Mouse (Mus musculus) testis, postnatal 10 days (tissue): ENCODE data around the gene Tbc1d23.

Experiments
- DNase-seq: peaks from one replicate; pipeline ENCODE4 v3.0.0; 2021; ENCODE audit warnings: low spot score

Gene Tbc1d23

DNA sequence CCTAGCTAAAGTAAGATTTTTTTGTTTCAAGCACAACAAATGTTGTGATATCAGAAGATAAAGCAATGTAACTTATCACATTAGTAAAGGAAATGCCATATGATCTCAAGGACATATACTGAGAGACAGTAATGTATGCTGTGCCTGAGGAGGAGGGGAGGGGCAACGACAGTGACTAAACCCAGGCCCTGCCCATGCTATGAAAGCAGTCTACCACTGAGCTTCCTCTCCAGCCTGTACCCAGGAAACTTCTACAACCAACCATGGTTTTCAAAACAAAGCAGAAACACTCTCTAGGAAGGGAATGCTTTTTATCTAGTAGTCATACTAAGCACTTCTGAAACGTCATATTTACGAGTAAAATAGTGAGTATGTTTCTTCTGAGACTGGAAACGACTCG is 68.5 kb downstream of the Tbc1d23 start:
- no peak for DNase-seq

DNA sequence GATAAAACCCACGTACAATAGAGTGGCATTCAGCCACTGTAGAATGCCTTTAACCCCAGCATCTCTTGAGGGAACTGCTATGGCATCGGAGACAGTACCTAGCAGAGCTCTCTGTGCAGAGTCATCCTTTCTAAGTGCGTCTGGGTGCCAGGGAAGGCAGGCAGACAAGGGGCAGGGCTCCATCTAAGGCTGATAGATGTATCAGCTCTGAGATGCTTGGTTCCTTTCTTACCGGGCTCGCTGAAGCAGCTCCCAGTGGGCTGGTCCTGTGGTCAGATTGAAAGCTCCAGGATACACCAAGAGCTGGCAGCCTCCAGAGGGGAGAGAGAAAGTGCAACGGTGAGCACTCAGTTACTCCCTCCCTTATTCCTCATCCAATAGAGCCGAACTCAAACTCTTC is 71.5 kb downstream of the Tbc1d23 start:
- DNase-seq, result no peak

DNA sequence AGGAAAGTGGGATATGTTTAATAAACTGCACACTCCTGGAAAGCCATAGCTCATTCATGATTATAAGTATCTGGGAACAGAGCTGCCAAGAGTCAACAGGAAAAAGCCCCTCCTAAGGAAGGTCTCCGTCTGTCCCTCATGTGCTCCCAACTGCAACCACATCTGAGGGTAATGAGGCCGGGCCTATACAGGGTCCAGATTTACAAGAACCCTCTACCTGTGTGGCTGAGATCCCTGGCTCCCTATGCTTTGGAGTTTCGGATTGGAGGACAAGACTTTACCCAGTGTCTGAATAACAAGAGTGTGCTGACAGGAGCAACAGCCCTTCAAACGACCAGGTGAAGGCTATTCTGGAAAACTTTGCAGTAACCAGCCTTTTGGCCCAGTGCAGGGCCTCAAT is 73.6 kb downstream of the Tbc1d23 start:
- no peak for DNase-seq

DNA sequence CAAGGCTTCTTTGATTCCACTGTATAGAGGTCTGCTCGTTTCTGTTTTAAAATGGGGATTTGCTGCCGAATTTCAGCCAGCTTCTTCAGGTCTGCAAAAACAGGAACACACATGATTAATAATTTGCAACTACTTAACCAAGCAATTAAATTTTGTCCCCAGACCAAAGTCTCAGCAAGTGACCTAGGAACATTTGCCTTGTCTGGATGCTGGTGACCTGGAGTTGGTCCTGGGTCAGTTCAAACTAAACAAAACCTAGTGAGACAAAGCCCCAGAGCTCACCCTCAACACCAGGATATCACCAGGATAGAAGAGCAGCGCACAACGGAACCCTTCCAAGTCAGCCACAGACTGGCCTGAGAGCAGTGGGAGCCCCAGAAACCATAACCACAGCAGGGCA is 74.2 kb downstream of the Tbc1d23 start:
- DNase-seq, result no peak

DNA sequence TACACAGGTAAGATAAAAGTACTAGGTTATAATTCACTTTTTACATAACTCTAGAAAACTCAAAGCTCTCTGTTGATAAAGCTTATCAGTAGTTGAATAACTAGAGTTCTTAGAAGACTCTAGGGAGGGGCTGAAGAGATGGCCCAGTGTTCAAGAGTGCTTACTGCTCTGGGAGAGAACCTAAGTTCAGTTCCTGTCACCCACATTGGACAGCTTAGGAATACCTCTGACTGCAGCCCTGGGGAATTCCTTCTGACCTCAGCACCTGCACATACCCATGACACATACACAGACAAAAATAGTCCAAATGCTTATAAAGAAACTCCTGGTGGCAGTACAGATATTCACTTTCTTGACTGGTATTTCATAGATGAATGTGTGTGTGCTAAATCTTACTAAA is 75.4 kb downstream of the Tbc1d23 start:
- DNase-seq, result no peak

DNA sequence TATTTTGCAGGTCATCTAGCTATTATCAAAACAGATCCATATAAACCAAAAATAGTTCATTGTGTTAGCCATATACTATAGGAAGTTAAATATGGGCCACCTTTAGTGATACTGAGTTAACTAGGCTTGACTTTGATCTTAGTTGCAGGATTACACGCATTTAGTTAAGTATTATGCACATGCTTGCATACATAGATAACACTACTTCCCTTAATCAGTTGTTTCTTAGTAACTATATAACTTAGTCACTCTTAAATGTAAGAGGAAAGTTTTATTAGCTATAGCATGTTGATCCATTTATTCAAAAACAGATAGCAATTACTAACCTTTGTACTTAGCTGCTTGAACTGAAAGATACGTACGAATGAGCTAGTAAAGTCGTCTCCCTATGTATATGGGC is 79.9 kb downstream of the Tbc1d23 start:
- DNase-seq, result no peak

DNA sequence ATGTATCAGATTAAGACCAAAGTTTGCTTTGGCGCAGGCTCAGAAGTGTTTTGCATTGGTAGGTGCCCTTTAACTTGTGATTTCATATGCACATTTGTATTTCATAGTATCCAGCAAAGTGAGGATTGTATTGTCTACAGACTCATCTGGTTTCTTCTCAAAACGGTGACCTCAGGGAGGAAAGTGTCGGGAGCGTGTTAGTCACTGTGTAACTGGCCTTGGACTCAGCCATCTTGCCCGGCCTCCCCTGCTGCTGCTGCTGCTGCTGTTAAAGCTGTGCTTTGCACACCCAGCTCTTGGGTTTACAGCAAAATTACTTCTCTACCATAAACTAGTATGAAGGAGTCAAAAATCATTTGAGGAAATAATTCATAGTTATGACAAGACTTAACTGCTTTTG is 86.6 kb downstream of the Tbc1d23 start:
- no peak for DNase-seq

DNA sequence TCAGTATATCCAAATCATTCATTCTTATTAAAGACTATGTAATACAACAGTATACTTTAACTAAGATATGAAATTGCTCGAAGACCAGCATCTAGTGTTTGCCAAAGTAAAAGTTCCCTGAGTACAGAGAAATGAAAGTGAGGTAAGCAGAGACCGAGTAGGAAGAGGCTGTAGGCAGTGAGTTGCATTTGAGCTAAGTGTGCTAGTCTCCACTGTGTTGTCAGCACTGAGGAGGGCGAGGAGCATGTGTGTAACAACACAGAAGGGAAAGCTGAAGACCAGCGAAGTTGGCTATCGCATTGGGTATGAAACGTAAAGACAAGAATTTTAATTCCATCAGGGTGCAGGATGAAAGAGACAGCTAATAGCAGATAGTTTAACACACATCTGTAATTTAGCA is 97.7 kb downstream of the Tbc1d23 start:
- DNase-seq, result no peak

DNA sequence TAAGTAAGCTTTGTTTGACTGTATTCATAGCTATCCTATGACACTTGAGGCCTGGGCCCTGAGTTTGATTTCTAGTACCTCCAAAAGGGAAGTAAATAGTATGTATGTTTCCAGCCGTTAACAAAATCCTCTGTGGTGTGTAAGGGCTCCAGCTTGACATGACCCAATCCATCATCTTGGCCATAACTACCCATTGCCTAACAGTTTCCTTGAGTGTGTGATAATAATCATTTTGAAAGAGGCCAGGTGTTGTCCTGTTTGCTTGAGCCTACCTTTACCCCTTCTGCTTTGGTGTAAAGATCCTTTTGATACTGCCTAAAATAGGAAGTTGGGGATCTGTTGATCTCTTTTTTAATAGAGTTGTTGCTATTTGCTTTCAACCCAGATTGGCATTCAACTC is 99.0 kb downstream of the Tbc1d23 start:
- DNase-seq, result no peak

DNA sequence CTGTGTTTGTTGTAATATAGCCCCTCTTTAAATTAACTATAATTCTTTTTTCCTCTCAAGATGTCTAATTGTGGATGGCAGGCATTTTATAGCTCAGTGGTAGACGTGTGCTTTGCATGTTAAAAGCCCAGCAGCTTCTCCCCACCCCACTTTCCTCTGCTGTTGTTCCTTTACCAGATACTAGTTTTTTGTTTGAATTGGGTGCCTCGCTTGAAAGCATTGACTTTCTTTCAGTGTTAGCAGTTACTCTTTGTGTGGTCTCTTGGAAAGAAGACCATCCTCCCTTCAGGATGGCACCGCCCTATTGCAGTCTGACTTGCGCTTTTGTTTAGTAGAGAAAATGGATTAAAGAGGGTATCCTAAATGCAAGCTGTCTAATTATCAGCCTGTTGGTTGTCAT is 99.8 kb downstream of the Tbc1d23 start:
- no peak for DNase-seq

DNA sequence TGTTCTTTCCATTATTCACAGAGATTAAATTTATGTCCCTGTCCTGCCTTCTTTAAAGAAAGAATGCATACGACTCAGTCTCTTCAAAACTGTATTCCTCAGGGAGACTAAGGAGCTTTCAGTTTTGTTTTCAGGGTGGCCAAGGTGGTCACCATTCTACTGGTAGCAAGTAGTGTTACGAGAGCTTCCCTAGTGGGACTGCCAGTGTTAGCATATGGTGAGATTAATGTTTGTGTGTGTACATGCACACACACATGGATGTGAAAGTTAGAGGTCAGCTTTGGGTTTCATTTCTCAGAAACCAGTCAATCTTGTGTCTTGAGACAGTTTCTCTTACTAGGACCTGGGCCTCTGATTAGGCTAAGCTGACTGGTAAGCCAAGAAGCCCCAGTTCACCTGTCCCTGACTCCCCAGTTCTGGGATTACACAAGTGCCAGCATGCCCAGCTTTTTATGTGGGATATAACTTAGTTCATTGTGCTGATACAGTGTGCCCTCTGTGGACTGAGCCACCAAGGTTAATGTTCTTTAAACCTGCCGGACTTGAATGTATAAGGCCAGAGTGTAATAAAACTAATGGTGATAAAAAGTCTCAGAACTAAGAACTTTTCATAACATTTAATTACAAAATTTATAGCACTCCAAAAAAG is 100.4 kb downstream of the Tbc1d23 start:
- DNase-seq, result no peak

DNA sequence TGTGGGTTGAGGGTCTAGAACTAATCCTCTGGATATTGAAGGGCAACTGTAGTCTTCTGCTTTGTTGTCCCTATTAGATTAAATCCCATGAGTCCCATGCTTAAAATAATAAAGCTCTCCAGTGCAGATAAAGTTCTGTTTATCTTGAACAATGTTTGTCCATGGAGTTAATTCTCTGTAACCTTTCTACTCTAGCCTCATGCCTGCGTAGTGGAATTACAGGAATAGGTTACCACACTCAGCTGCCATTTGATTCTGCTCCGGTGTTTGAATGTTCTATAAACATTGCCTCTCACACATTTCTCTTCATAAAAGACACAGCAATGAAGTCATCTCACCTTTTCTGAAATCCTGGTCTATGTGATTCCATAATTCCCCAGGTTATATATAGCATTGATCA is 103.5 kb downstream of the Tbc1d23 start:
- DNase-seq, result no peak

DNA sequence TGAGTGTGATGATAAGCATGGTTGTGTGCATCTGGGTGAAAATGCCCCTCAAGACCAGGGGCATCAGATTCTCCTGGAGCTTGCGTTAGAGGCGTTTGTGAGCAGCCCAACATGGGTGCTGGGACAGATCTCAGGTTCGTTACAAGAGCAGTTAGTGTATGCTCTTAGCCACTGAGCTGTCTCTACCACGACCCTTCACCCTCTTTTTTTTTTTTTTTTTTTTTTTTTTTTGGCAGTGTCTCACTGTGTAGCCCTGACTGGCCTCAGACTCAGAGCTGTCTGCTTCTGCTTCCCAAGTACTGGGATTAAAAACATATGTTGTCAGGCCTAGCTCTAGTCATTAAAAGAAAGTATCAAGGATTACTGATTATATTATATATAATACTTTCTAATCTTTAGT is 105.0 kb downstream of the Tbc1d23 start:
- no peak for DNase-seq

DNA sequence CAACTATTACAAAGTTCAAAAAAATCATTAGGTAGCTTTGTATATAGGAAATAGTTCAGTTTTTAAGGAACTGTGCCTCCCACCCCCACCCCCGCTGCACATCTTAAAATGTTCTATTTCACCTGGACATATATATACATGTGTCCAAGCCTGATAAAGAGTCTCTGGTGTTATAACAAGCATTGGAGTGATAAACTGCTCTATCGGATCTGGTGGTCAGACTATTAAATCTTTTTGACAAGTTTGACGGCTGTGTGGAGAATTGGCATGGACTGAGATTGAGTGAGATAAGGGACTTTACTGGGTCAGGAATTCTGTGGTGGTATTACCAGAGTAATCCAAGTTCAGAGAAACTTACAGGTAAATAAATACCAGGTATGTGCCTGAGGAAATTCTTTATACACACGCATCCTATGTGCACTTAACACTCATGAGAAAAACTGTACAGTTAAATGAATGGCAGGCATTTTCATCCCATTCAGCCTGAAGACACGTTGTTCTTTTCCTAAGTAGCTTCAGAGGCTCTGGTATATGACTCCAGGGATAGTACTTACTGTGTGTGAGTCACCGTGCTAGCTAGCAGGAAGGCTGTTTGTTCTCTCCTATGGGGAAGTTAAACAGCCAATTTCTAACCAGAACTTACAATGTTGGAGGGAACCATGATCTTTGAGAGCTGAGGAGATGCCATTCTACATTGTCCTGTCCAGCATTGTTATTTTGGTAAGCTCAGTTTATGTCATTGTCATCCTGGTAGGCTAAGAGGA is 108.4 kb downstream of the Tbc1d23 start:
- DNase-seq, result no peak

DNA sequence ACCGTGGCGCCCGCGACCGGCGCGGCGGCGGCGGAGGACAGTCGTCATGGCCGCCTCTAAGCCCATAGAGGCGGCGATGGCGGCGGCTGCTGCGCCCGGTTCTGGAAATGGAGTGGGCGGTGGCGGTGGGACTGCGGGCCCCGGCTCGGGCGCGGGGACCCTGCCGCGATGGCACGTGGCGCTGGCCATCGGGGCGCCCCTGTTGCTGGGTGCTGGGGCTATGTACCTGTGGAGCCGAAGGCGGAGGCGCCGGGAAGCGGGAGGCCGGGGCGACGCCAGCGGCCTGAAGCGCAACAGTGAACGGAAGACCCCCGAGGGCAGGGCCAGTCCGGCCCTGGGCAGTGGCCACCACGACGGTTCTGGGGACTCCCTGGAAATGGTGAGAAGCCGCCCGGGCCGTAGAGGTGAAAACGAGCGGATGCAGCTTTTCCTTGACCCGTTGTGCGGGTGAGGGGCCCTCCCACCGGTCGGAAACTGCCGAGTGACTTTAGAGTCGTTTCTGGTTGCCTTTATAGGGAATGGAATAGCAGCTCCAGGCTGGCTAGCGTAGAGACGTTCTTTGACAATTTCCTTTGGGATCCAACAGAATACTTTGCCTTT is 109.4 kb downstream of the Tbc1d23 start:
- peak; percentile 62 for DNase-seq

DNA sequence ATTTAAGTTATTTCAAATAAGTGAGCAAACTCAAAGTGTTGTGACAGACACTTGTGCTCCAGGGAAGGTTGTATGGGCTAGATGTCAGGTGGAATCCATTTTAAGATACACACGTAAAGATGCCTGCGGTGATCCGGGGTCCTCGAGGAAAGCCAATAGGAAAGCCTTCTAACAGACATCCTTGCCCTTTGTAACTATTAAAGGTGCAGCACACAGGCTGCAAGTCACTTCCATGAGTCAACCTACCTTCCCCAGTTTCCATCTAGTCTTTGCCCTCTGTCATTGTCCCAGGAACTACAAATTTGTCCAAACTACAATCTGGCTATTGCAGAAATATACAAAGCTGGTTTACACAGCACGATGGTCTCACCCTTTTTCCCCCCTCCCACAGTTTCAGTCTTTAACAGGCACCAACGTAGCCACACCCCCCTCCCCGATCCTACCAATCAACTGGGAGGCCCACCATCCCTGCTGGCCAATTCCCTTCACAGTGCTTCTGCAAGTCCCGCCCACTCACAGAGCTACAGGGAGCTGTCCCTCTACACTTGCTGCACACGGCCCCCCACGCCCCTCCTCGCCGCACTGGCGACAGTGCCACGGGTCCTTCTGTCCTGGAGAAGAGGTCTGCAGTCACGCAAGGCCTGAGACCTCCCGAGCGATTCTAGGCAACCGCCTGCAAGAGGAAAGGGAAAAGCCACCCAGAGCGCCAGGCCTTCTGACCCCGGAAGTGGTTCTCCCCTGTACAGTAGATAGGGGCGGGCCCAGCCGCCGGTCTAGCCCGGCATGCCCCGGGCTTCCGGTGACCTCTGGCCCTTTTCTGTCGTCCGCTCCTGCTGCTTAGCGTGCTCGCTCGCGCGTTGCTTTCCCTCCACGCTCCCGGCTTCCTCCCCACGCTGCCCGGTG is 110.1 kb downstream of the Tbc1d23 start, which contains the start of gene Tomm70a:
TSS of gene Tomm70a (plus strand) at position 791 of the 903 bp plus-strand sequence.
- peak; percentile 91 for DNase-seq
